Mouse (Mus musculus): ENCODE measurements around the gene C2cd3.

- TF ChIP-seq POLR2A (IDR thresholded peaks at IDR 0.05; ENCODE audit: borderline replicate concordance, control insufficient read depth, low read depth, low read length): no peak
- TF ChIP-seq CTCF (IDR thresholded peaks at IDR 0.05; ENCODE audit: control insufficient read depth, insufficient read depth, low read length): no peak
These were observed 36.7 kb downstream of the C2cd3 start for GRCm38 (mm10) chr7:100408684-100409083.
